Mouse (Mus musculus) megakaryocyte, embryonic 14.5 days (primary cell): ENCODE results near the gene Gprin1.

ENCODE experiments used
- FLI1 ChIP-seq: IDR thresholded peaks from 2 replicates; pipeline ENCODE4 v1.6.1; 2012; ENCODE audit warnings: low read length, inconsistent platforms, mixed read lengths
- GATA1 ChIP-seq: IDR thresholded peaks from 3 replicates; pipeline ENCODE4 v1.6.1; 2012; ENCODE audit warnings: mixed read lengths, low read length, inconsistent platforms, borderline replicate concordance

GRCm38 (mm10) chr13:54781086-54781485, 31.4 kb upstream of the Gprin1 start:
- no peak for TF ChIP-seq GATA1
- no peak for TF ChIP-seq FLI1
